Mouse (Mus musculus) urinary bladder, adult 18-20 months (tissue): ENCODE results near the gene Speer4d.
"Not testable (repeated sequence)": the region's sequence is repeated elsewhere in the genome, so short reads cannot be mapped to it uniquely, and the experiment has no call there.

Experiments
- DNase-seq, 2 experiments: peaks; one replicate each; pipeline ENCODE4 v3.0.0; 2022; ENCODE audit warnings: low spot score in 2 of 2, mixed read lengths in 2 of 2

Gene Speer4d

DNA sequence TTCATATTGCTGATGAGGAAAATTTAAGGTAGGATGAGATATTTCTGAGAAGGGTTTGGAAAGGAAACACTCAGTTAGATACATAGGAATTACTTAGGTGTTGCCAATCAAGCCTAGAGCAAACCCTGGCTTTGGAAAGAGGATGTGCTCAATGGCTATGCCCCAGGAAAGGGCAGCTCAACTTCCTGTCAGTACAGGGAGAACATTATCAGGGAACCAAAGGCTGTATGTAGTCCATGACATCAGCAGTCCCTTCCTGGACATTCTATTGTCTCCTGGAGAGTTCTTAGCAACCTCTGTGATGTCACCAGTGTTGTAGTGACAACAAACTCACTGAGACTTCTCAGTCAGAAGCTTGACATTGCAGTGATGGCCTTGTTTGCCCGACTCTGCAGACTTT, at the start of gene Speer4d:
TSS of gene Speer4d (plus strand) at position 301 of the 400 bp plus-strand sequence.
- not testable (repeated sequence) for DNase-seq

DNA sequence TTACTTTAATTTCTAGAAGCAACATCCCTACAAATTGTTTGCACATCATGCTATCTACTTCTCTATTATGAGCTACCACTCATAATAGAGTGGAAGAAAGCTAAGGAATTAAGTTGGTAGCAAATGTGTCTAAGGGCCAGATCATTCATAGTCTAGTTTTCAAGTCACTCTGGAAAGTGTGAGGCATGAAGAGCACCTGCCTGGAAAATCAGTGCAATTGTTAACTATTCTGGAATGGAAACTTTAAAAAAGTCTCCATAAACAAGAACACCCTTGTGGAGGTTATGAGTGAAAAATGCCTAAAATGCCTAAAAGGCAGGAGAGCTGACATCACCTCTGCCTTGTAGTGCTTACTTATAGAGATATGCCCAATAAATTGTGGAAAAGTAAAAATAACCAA, 45.1 kb upstream of the Speer4d start:
- not testable (repeated sequence) for DNase-seq

- not testable (repeated sequence) for DNase-seq
These were observed 41.8 kb upstream of the Speer4d start, which contains the start of gene Gm21083 for GRCm38 (mm10) chr5:15577033-15577432. Gm21083 (plus strand) TSS chr5:15577333.

DNA sequence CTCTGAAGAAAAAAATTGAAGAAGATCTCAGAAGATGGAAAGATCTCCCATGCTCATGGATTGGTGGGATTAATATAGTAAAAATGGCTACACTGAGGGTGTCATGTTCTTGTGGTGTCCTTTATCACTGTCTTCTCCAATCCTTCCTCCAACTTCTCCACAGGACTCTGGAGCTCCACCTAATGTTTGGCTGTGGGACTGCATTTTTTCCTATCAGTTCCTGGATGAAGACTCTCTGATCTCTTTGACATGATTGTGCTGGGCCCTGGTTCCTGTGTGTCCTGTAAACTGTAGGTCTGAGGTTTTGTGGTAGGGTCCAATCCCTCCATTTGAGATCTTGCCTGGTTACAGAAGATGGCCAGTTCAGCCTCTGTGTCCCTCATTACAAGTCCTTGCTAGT, 32.5 kb upstream of the Speer4d start:
- DNase-seq, result not testable (repeated sequence)

DNA sequence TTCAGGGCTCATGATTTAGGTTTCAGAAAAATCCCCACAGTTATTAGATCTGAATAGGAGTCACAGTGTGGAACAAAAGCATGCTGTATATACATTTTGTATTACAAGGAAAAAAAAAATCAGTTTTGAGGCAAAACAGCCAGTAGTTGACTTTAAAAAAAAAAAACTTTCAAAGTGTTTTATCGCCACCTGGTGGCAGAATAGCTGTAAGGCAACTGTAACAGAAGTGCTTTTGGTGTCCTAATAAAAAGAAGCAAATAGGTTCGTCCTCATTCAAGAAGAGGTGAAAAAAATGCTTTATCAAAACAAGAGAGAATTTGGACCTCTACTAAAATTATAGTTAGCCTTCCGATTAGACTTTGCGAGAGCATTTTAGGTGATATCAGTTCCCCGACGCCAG, 30.6 kb upstream of the Speer4d start:
- not testable (repeated sequence) for DNase-seq

- DNase-seq, result not testable (repeated sequence)
These were observed 28.2 kb upstream of the Speer4d start for GRCm38 (mm10) chr5:15590635-15591034.

- DNase-seq, result not testable (repeated sequence)
These were observed 27.3 kb upstream of the Speer4d start for GRCm38 (mm10) chr5:15591577-15591976.

DNA sequence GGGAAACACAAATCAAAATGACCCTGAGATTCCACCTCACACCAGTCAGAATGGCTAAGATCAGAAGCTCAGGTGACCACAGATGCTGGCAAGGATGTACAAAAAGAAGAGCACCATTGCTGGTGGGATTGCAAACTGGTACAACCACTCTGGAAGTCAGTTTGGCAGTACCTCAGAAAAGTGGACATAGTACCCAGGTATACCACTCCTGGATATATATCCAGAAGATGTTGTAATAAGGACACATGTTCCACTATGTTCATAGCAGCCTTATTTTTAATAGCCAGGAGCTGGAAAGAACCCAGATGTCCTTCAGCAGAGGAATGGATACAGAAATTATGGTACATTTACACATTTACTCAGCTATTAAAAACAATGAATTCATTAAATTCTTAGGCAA, 20.0 kb upstream of the Speer4d start:
- DNase-seq, result not testable (repeated sequence)

DNA sequence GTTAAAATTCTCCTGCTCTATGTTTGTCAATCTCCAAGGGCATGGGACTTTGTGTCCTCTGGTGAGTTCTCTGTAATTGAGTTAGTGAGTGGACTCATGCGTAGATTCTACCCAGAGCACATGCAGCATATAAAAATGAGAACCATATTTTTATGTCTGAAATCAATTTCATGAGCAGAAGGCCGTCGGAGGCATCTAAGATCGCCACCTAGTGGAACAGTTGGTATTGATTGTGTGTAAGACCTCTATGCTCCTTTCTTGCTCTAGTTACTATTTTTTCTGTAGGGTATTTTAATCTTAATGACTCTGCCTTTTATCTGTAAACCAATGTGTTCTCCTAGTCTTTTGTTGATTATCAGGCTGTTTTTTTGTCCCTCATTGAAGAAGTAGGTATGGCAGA, 18.5 kb upstream of the Speer4d start:
- DNase-seq, result not testable (repeated sequence)

- DNase-seq, result not testable (repeated sequence)
These were observed 17.4 kb upstream of the Speer4d start for GRCm38 (mm10) chr5:15601481-15601880.

DNA sequence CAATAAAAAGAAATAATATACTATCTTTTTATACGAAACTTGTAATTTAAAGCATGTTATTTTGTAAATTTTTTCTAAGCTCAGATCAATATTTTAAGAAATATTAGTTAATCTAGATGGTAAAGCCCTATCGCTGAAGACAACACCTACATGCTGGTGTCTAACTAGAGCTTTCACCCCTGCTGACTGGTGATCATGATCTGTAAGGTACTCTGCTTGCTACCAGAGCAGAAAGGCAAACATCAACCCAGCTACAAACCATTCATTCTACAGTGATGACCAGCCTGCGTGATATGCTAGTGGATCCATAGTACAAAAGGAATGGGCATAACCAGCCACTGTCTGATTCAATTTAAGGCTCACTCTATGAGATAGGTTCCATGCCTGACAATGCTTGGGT, 16.9 kb upstream of the Speer4d start:
- DNase-seq, result not testable (repeated sequence)

GRCm38 (mm10) chr5:15602424-15602947, 16.4 kb upstream of the Speer4d start:
- DNase-seq, result not testable (repeated sequence)

DNA sequence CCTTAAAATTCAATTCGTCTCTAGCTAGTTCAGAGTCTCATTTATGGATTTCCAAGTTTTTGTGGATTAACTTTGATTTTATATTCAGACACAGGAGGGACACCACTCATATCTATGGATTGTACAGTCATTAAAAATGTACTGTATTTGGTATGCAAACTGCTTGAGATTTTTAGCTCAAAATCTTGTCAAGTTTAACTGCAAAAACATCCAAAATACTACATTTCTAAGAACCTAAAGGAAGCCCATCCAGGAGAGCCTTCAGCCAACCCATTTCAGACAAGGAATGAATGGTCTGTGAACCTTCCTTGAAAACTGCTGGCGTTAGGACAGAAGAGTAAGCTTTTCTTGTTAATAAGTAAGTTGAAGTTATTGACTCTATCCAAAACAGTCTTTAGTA, 15.9 kb upstream of the Speer4d start:
- DNase-seq, result not testable (repeated sequence)

- not testable (repeated sequence) for DNase-seq
These were observed 15.3 kb upstream of the Speer4d start for GRCm38 (mm10) chr5:15603585-15603984.

GRCm38 (mm10) chr5:15606677-15607076, 12.2 kb upstream of the Speer4d start:
- DNase-seq, result peak in 1 of 2 experiments; percentile 3

DNA sequence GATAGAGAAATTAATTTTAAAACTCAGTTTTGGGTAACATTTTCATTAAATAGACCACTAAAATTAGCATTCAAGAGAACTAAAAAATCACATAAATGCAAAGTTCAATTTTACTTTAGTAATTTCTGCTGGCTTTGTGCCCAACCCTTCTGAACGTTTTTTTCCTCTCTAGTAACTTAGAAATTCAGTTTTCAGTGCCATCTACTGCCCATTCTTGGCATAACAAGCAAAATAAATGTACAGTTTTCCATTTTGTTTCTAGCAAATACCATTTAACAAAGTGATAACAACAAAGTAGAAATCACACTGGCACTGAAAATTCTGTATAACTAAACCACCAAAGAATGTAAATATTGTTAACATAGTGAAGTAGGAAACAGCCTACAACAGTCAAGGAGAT, 8.2 kb upstream of the Speer4d start:
- DNase-seq, result not testable (repeated sequence)

DNA sequence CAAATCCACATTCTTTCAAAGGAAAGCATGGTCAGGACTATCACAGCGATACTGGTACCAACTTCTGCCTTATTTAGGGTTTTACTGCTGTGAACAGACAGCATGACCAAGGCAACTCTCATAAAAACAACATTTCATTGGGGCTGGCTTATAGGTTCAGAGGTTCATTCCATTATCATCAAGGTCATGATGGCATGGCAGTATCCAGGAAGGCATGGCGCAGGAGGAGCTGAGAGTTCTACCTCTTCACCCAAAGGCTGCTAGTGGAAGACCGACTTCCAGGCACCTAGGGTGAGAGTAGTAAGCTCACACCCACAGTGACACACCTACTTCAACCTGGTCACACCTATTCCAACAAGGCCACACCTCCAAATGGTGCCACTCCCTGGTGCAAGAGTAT, 2.7 kb upstream of the Speer4d start:
- not testable (repeated sequence) for DNase-seq

DNA sequence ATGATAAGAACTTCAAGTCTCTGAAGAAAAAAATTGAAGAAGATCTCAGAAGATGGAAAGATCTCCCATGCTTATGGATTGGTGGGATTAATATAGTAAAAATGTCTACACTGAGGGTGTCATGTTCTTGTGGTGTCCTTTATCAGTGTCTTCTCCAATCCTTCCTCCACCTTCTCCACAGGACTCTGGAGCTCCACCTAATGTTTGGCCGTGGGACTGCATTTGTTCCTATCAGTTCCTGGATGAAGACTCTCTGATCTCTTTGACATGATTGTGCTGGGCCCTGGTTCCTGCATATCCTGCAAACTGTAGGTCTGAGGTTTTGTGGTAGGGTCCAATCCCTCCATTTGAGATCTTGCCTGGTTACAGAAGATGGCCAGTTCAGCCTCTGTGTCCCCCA, 9.3 kb downstream of the Speer4d start:
- DNase-seq, result not testable (repeated sequence)

GRCm38 (mm10) chr5:15630068-15630467, 11.2 kb downstream of the Speer4d start:
- not testable (repeated sequence) for DNase-seq

- not testable (repeated sequence) for DNase-seq
These were observed 18.8 kb downstream of the Speer4d start for GRCm38 (mm10) chr5:15637637-15638036.

DNA sequence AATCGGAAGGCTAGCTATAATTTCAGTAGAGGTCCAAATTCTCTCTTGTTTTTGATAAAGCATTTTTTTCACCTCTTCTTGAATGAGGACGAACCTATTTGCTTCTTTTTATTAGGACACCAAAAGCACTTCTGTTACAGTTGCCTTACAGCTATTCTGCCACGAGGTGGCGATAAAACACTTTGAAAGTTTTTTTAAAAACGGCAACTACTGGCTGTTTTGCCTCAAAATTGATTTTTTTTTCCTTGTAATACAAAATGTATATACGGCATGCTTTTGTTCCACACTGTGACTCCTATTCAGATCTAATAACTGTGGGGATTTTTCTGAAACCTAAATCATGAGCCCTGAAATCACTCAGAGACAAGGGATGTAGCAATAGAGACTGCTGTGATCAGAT, 26.8 kb downstream of the Speer4d start:
- DNase-seq, result not testable (repeated sequence)

DNA sequence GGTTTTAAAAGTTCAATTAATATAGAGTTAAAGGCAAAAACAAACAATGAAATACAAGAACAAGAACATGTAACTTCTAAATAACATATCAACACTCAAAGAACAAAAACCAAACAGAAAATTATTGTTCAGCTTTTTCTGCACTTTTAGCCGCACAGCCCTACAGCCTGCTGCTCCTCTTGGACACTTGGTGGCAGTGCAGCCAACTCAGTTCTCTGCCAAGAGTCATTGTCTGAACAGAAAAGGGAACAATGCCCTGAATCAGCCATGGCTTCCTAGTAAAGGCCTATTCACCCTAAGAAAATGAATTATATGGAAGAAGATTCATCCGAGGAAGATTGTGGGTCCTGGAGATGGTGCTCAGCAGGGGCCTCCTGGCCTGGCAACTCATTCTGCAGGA, 33.5 kb downstream of the Speer4d start:
- DNase-seq, result not testable (repeated sequence)

GRCm38 (mm10) chr5:15656959-15657358, 38.1 kb downstream of the Speer4d start, which contains the start of gene 4930572O03Rik:
4930572O03Rik (minus strand) TSS chr5:15657059.
- DNase-seq, result not testable (repeated sequence)

DNA sequence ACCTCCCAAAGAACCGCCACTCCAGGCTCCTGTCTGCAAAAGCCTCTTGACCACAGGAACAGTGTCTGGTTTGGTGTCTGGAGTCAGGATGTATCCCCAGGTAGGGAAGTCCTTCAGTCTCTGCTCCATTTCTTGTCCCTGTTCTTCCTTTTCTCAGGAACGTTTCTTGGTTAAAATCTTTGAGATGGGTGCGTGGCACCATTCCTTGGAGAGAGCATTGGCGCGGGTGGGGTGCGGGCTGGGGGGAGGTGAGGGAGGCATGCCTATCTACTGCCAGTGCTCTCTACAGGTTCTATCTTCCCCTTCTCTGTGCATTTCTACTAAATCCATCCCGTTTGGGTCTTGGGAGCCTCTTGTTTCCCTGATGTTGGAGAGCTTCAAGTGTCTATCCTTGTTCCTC, 45.0 kb downstream of the Speer4d start:
- not testable (repeated sequence) for DNase-seq
